Mouse (Mus musculus) forebrain, embryonic 11.5 days (tissue): ENCODE measurements around the gene Sobp. TPM values are rescaled to one million over a fixed set of nuclear protein-coding genes. Genes with fewer than 3 reads are reported as not detected.

Experiments
- ATAC-seq: fragments of 200-750 bp; cut with Nextera tagmentation; replicated peaks from 2 replicates; pipeline ENCODE4 v1.8.0; 2017; ENCODE audit warnings: moderate TSS enrichment; ENCODE audit not compliant: low FRiP score
- DNase-seq: peaks from one replicate; pipeline ENCODE4 v3.0.0-alpha.2; 2017; ENCODE audit warnings: low spot score
- H3K27ac ChIP-seq: fragments of 300-500 bp; sonication (generic); 2 replicates; pipeline ENCODE4 v1.5.1; 2014; ENCODE audit warnings: low read depth, low read length
- H3K27me3 ChIP-seq: fragments of 300-500 bp; sonication (generic); 2 replicates; pipeline ENCODE4 v1.6.1; 2014; ENCODE audit warnings: mild to moderate bottlenecking, low read length, mixed read lengths; ENCODE audit not compliant: control insufficient read depth, insufficient read depth
- H3K36me3 ChIP-seq: fragments of 300-500 bp; sonication (generic); 2 replicates; pipeline ENCODE4 v1.6.1; 2014; ENCODE audit warnings: mild to moderate bottlenecking, low read length, moderate library complexity, mixed read lengths; ENCODE audit not compliant: control insufficient read depth, insufficient read depth
- H3K4me1 ChIP-seq: fragments of 300-500 bp; sonication (generic); replicated peaks from 2 replicates; pipeline ENCODE4 v1.6.1; 2014; ENCODE audit warnings: low read length, mixed read lengths; ENCODE audit not compliant: control insufficient read depth, insufficient read depth
- H3K4me2 ChIP-seq: fragments of 300-500 bp; sonication (generic); 2 replicates; pipeline ENCODE4 v1.6.1; 2014; ENCODE audit warnings: low read depth, mild to moderate bottlenecking, low read length, moderate library complexity, mixed read lengths; ENCODE audit not compliant: severe bottlenecking
- H3K4me3 ChIP-seq: fragments of 300-500 bp; sonication (generic); 2 replicates; pipeline ENCODE4 v1.5.1; 2014; ENCODE audit warnings: low read depth, low read length
- H3K9ac ChIP-seq: fragments of 300-500 bp; sonication (generic); 2 replicates; pipeline ENCODE4 v1.6.1; 2014; ENCODE audit warnings: low read length
- H3K9me3 ChIP-seq: fragments of 300-500 bp; sonication (generic); 2 replicates; pipeline ENCODE4 v1.6.1; 2016; ENCODE audit warnings: low read length, mixed read lengths; ENCODE audit not compliant: control insufficient read depth
- WGBS: fragments of 180-500 bp; shearing (Covaris S2); extraction: QIAGEN DNeasy Blood & Tissue Kit; methylation state at CpG from one replicate; pipeline ENCODE4 v1.1.7; 2014; 5-methylcytosine and 5-hydroxymethylcytosine counted together
- polyA plus RNA-seq: library from polyadenylated mRNA; unstranded; fragments of >200 nt; fragmentation: Nextera tagmentation; extraction: Ambion mirVana; gene quantifications from 2 replicates; pipeline ENCODE4 v1.2.1, GENCODE M21; 2014

Sobp gene
- polyA plus RNA-seq, 1 experiment from 2014 or later = 5.5 TPM

DNA sequence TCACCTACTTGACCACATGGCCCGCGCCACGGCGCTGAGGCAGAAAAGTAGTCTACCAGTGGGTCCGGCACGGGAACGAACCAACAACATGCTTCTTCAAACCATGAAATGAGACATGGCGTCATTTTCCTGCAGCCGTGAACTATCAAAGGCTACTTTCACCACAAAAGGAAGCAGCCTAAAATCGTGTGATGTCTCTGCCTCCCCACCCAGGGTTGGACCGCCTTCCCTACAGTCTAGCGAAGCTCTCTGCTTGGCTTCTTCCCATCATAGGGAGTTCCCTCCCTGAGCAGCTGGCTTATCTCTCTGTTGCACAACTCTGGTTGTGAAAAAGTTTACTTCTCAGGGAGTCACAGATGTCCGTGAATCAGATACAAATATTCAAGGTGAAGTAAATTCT, 211.7 kb downstream of the Sobp start:
- H3K27me3 ChIP-seq = no peaks in the 10 kb centered on the region
- peaks cover 7% of the 10 kb centered on the region; the same call in 1 of the 2 replicates for H3K4me1 ChIP-seq
- no peak overlapping the region for H3K27ac ChIP-seq
- DNase-seq = no peak
- no peaks in the 10 kb centered on the region for H3K36me3 ChIP-seq
- H3K4me2 ChIP-seq = no peak overlapping the region
- no peak for ATAC-seq
- H3K4me3 ChIP-seq = no peak overlapping the region
- no peak overlapping the region for H3K9ac ChIP-seq
- H3K9me3 ChIP-seq = no peaks in the 10 kb centered on the region
- 91% methylated on average over 13 of the region's 13 CpGs for WGBS

DNA sequence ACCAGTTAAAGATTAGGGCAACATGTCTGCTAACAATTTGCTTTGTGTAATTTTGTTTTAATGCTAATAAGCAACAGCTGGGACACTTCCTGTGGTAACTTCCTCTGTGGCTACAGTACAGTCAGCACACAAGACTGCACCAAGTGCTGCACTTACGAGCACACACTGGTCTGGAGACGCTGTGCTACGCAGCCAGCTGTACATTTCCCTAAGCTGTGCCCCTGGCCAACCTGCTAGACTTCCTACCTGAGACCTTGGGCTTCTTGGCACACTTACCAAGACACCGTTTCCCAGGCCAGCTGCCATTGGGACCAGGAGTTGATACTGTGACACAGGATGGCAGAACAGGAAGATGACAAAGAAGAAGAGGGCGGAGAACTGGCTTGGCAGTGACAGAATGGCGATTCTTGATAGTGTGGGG, 212.1 kb downstream of the Sobp start:
- DNase-seq (no peak), ATAC-seq (no peak)
- H3K9ac ChIP-seq = no peak overlapping the region
- H3K4me2 ChIP-seq = no peak overlapping the region
- no peak overlapping the region for H3K27ac ChIP-seq
- peaks cover 8% of the 10 kb centered on the region; the same call in 1 of the 2 replicates for H3K4me1 ChIP-seq
- H3K9me3 ChIP-seq = no peaks in the 10 kb centered on the region
- no peak overlapping the region for H3K4me3 ChIP-seq
- WGBS = 88% methylated on average over 6 of the region's 6 CpGs
- no peaks in the 10 kb centered on the region for H3K36me3 ChIP-seq
- H3K27me3 ChIP-seq = no peaks in the 10 kb centered on the region

DNA sequence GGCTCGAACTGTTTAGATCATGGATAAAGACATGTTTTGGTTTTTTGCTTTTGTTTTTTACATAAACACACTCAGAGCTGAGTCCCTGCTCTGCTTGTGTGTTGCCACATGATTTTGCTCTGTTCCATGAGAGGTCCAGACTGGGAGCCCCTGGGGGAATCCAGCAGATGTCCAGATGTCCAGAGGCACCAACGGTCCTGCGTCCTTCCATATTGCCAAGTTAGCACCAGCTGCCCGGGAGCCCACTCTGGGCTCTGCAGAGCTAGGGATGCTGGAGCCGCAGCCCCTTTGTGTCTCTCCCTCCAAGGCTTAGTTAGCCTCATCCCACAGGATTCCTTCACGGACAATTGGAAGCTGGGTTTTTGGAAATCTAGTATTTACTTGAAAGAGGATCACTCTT, 212.6 kb downstream of the Sobp start:
- H3K4me3 ChIP-seq = no peak overlapping the region
- ATAC-seq (no peak), DNase-seq (no peak)
- no peak overlapping the region for H3K9ac ChIP-seq
- H3K4me2 ChIP-seq = no peak overlapping the region
- H3K27ac ChIP-seq = no peak overlapping the region
- no peaks in the 10 kb centered on the region for H3K9me3 ChIP-seq
- H3K4me1 ChIP-seq = peaks cover 8% of the 10 kb centered on the region; the same call in 1 of the 2 replicates
- no peaks in the 10 kb centered on the region for H3K36me3 ChIP-seq
- H3K27me3 ChIP-seq = no peaks in the 10 kb centered on the region
- WGBS = 70% methylated on average over 6 of the region's 6 CpGs

DNA sequence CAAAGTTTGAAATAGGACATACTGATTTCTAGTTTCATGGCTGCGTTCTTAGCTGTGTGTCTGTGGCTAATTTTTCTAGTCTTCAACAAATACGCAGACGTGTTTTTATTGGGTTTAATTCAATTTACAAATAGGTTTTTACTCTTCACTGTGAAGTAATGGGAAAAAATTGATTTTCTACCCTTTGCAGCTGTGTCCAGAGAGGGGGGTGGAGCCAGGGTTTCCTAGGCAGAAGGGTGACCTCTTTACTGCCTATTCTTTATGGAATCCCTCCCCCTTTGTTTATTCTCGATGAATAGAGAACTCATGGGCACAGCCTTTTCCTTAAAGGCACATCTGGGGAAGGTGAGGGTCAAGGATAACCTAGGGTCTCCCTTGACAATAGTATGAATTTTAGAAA, 215.6 kb downstream of the Sobp start:
- Histone ChIP-seq H3K9me3 (no peaks in the 10 kb centered on the region), H3K4me3 (no peak overlapping the region), H3K9ac (no peak overlapping the region; the same call in 1 of the 2 replicates), H3K27ac (no peak overlapping the region), H3K36me3 (no peaks in the 10 kb centered on the region), H3K4me2 (peak overlapping the region; percentile 56), H3K4me1 (peaks cover 8% of the 10 kb centered on the region; the same call in 1 of the 2 replicates), H3K27me3 (no peaks in the 10 kb centered on the region)
- WGBS = 57% methylated on average over 4 of the region's 4 CpGs
- DNase-seq (no peak), ATAC-seq (0 out of 2 replicates have a peak, but pooled peaks have one; percentile 39)

GRCm38 (mm10) chr10:42957881-42958651, 216.3 kb downstream of the Sobp start:
- no peak overlapping the region for H3K27ac ChIP-seq
- peak; percentile 84 for DNase-seq
- peak overlapping the region; percentile 52 for H3K9ac ChIP-seq
- WGBS = 7% methylated on average over 21 of the region's 21 CpGs
- no peaks in the 10 kb centered on the region for H3K27me3 ChIP-seq
- H3K36me3 ChIP-seq = no peaks in the 10 kb centered on the region
- peak overlapping the region; percentile 27 for H3K4me3 ChIP-seq
- no peaks in the 10 kb centered on the region for H3K9me3 ChIP-seq
- ATAC-seq = peak; percentile 76
- peak overlapping the region; percentile 56 for H3K4me2 ChIP-seq
- H3K4me1 ChIP-seq = peaks cover 8% of the 10 kb centered on the region; the same call in 1 of the 2 replicates

GRCm38 (mm10) chr10:42955205-42955604, 219.1 kb downstream of the Sobp start:
- Histone ChIP-seq H3K9me3 (no peaks in the 10 kb centered on the region), H3K36me3 (no peaks in the 10 kb centered on the region), H3K4me3 (no peak overlapping the region), H3K4me1 (peaks cover 8% of the 10 kb centered on the region; the same call in 1 of the 2 replicates), H3K9ac (no peak overlapping the region), H3K27me3 (no peaks in the 10 kb centered on the region), H3K4me2 (no peak overlapping the region), H3K27ac (no peak overlapping the region)
- DNase-seq (no peak), ATAC-seq (no peak)
- 94% methylated on average over 3 of the region's 3 CpGs for WGBS

DNA sequence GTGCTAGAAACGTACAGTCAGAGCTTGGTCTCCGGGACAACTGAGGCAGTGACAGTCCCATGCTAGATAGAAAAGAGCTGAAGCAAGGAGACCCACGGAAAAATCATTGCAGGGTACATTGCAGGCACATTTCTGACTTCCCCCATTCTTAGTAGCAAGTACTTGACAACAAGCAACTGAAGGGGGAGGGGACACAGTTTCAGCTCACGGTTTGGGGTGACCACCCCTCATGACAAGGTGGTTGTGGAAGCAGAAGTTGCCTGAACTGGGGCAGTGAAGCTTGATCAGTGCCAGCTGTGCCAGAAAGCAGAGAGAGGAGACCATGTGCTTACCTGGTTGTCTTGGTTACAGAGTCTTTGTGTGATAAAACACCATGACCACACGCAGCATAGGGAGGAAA, 220.7 kb downstream of the Sobp start:
- Histone ChIP-seq H3K4me1 (peaks cover 8% of the 10 kb centered on the region; the same call in 1 of the 2 replicates), H3K36me3 (no peaks in the 10 kb centered on the region)
- WGBS = 79% methylated on average over 5 of the region's 5 CpGs

More for the DNA sequence above, 220.7 kb downstream of the Sobp start:
- H3K27me3 ChIP-seq = no peaks in the 10 kb centered on the region
- no peak for DNase-seq
- no peak overlapping the region for H3K4me2 ChIP-seq
- no peak overlapping the region for H3K9ac ChIP-seq
- ATAC-seq = no peak
- no peak overlapping the region for H3K27ac ChIP-seq
- no peak overlapping the region for H3K4me3 ChIP-seq
- H3K9me3 ChIP-seq = no peaks in the 10 kb centered on the region
